10 mouse cellular contexts compared by ENCODE assay signal in the genomic region with DNA sequence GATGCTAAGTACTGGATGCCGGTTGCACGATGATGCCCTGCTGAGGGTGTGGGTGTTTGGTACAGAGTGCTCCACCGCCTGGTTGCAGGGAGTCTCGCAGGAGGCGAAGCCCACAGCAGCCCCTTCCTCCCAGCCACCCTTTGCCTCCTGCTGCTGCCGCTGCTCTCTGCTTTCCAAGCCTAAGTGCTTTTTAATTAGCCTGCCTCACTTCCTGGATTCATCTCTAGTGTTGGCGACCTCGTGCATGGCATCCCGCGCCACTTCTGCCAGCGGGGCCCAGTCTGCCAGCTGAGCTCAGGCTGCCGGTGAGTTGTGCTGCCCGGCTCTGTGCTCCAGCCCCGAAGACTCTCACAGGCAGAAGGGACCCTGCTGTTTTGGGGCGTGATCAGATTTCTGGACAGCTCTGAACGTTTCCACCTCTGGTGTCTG.
DNase-seq lines count a peak whose midpoint lies in the region; ATAC-seq lines count a peak whose summit lies in the region.
"Had no signal": no experiment of that assay in that cellular context is flagged by ENCODE, and none has a peak within 500 bp of the region (broad histone marks: within the 10 kb centered on the region; RNA-seq: fewer than 3 reads in every experiment).

No protein-coding gene starts in this region.

- peak; percentile 63 for ATAC-seq in granulocyte monocyte progenitor cell, adult 5-6 weeks (replicated peaks; ENCODE audit: poor library complexity, severe bottlenecking)
- peak; percentile 89 for ATAC-seq in midbrain, embryonic 11.5 days (ENCODE audit: low FRiP score)
- ATAC-seq: Patski had no signal

- peak overlapping the region; percentile 31; the same call in 1 of the 2 replicates for H3K9ac ChIP-seq in midbrain, embryonic 11.5 days (ENCODE audit: low read length)

- WGBS in midbrain, embryonic 11.5 days: 8% methylated on average over 16 of the region's 16 CpGs

- H3K4me1 ChIP-seq in midbrain, embryonic 11.5 days (ENCODE audit: control insufficient read depth, insufficient read depth, low read length): peaks cover 2% of the 10 kb centered on the region; the same call in 1 of the 2 replicates

- H3K4me3 ChIP-seq in midbrain, embryonic 11.5 days (ENCODE audit: low read depth, low read length): peak overlapping the region; percentile 17; the same call in 1 of the 2 replicates

- H3K36me3 ChIP-seq in midbrain, embryonic 11.5 days (ENCODE audit: control insufficient read depth, insufficient read depth, low read length): no peaks in the 10 kb centered on the region

- peak overlapping the region; percentile 46 for H3K4me2 ChIP-seq in midbrain, embryonic 11.5 days

- H3K9me3 ChIP-seq in midbrain, embryonic 11.5 days (ENCODE audit: control insufficient read depth, low read length): no peaks in the 10 kb centered on the region

- no peak overlapping the region for H3K27ac ChIP-seq in midbrain, embryonic 11.5 days (ENCODE audit: low read depth, low read length)
- H3K27ac ChIP-seq: macrophage had no signal

- DNase-seq in kidney, postnatal 10 days: peak; percentile 15
- no peak for DNase-seq in kidney, adult 11 months
- peak; percentile 70 to 75 for DNase-seq in cerebellum, postnatal 14 days
- peak; percentile 66 to 71 for DNase-seq in layer of hippocampus, postnatal 10 days (ENCODE audit: low spot score in 2 of 2)
- peak; percentile 88 for DNase-seq in midbrain, embryonic 11.5 days (ENCODE audit: low spot score, missing footprints)
- DNase-seq in thymus, postnatal 4 days: peak; percentile 24
- DNase-seq in lung, postnatal 36 days: no peak

- H3K27me3 ChIP-seq in midbrain, embryonic 11.5 days (ENCODE audit: control insufficient read depth, insufficient read depth, low read length): no peaks in the 10 kb centered on the region; the same call in 1 of the 2 replicates
- H3K27me3 ChIP-seq: Patski had no signal

Comparison
In these comparisons a context has a peak if more than half of its experiments do, and no peak if none do; other contexts are left out.
1. DNase-seq: peak in kidney, postnatal 10 days (single experiment), cerebellum, postnatal 14 days (2 of 2), layer of hippocampus, postnatal 10 days (2 of 2), midbrain, embryonic 11.5 days (single experiment) and thymus, postnatal 4 days (single experiment); none in kidney, adult 11 months (single experiment) and lung, postnatal 36 days (single experiment).